Mouse (Mus musculus) kidney, embryonic 15.5 days (tissue): ENCODE measurements around the gene Gm14391. TPM values are rescaled to one million over a fixed set of nuclear protein-coding genes. Genes with fewer than 3 reads are reported as not detected.
"Not testable (repeated sequence)": the region's sequence is repeated elsewhere in the genome, so short reads cannot be mapped to it uniquely, and the experiment has no call there.

Source experiments
- ATAC-seq: fragments of 200-750 bp; cut with Nextera tagmentation; replicated peaks from 2 replicates; pipeline ENCODE4 v1.8.0; 2017; ENCODE audit warnings: moderate TSS enrichment; ENCODE audit not compliant: low FRiP score
- H3K27ac ChIP-seq: fragments of 300-500 bp; sonication (generic); 2 replicates; pipeline ENCODE4 v1.5.1; 2015; ENCODE audit warnings: mild to moderate bottlenecking, inconsistent platforms
- H3K27me3 ChIP-seq: fragments of 300-500 bp; sonication (generic); 2 replicates; pipeline ENCODE4 v1.6.1; 2015; ENCODE audit warnings: inconsistent platforms
- H3K36me3 ChIP-seq: fragments of 300-500 bp; sonication (generic); 2 replicates; pipeline ENCODE4 v1.6.1; 2015; ENCODE audit warnings: inconsistent platforms
- H3K4me1 ChIP-seq: fragments of 300-500 bp; sonication (generic); 2 replicates; pipeline ENCODE4 v1.6.1; 2015; ENCODE audit warnings: inconsistent platforms
- H3K4me2 ChIP-seq: fragments of 300-500 bp; sonication (generic); 2 replicates; pipeline ENCODE4 v1.6.1; 2015; ENCODE audit warnings: moderate library complexity, mild to moderate bottlenecking, inconsistent platforms
- H3K4me3 ChIP-seq: fragments of 300-500 bp; sonication (generic); replicated peaks from 2 replicates; pipeline ENCODE4 v1.5.1; 2015; ENCODE audit warnings: mild to moderate bottlenecking, inconsistent platforms
- H3K9ac ChIP-seq: fragments of 300-500 bp; sonication (generic); 2 replicates; pipeline ENCODE4 v1.6.1; 2015; ENCODE audit warnings: mild to moderate bottlenecking, inconsistent platforms
- H3K9me3 ChIP-seq: fragments of 300-500 bp; sonication (generic); replicated peaks from 2 replicates; pipeline ENCODE4 v1.6.1; 2016; ENCODE audit warnings: inconsistent platforms
- WGBS: fragments of 180-500 bp; shearing (Covaris S2); methylation state at CpG from one replicate; pipeline ENCODE4 v1.1.7; 2015; ENCODE audit warnings: mixed read lengths; 5-methylcytosine and 5-hydroxymethylcytosine counted together
- polyA plus RNA-seq: library from polyadenylated mRNA; unstranded; fragments of >200 nt; fragmentation: Nextera tagmentation; extraction: Ambion mirVana; gene quantifications from 2 replicates; pipeline ENCODE4 v1.2.1, GENCODE M21; 2015

Gm14391 gene
- polyA plus RNA-seq: 5.7 and 5.9 TPM in 2 replicates

- not testable (repeated sequence) for H3K27me3 ChIP-seq, H3K4me2 ChIP-seq, H3K4me1 ChIP-seq, H3K36me3 ChIP-seq, H3K4me3 ChIP-seq, H3K27ac ChIP-seq, ATAC-seq, H3K9me3 ChIP-seq, H3K9ac ChIP-seq
- WGBS: no CpG with 5 or more reads among the region's 7 CpGs
Observed at GRCm38 (mm10) chr2:175206732-175207131, at the start of gene Gm14391. Gene Gm14391, minus strand, starts transcription at chr2:175206917.

- H3K9ac ChIP-seq, H3K4me3 ChIP-seq, ATAC-seq, H3K36me3 ChIP-seq, H3K4me2 ChIP-seq, H3K9me3 ChIP-seq, H3K27me3 ChIP-seq, H3K4me1 ChIP-seq, H3K27ac ChIP-seq: not testable (repeated sequence)
- WGBS: 68% methylated on average over 1 of the region's 1 CpGs
Observed at GRCm38 (mm10) chr2:175179008-175179407, 27.7 kb downstream of the Gm14391 start.

GRCm38 (mm10) chr2:175176312-175176711, 30.4 kb downstream of the Gm14391 start:
- no peaks in the 10 kb centered on the region for H3K9me3 ChIP-seq
- no peak overlapping the region for H3K27ac ChIP-seq
- no peak for ATAC-seq
- H3K36me3 ChIP-seq: no peaks in the 10 kb centered on the region
- H3K27me3 ChIP-seq: no peaks in the 10 kb centered on the region
- WGBS: 84% methylated on average over 6 of the region's 6 CpGs
- no peak overlapping the region for H3K4me3 ChIP-seq
- H3K4me1 ChIP-seq: no peaks in the 10 kb centered on the region
- no peak overlapping the region for H3K9ac ChIP-seq
- H3K4me2 ChIP-seq: no peak overlapping the region

- not testable (repeated sequence) for H3K27me3 ChIP-seq, H3K4me2 ChIP-seq, H3K9ac ChIP-seq, H3K9me3 ChIP-seq, H3K4me3 ChIP-seq, ATAC-seq, H3K27ac ChIP-seq, H3K4me1 ChIP-seq, H3K36me3 ChIP-seq
- WGBS: 81% methylated on average over 12 of the region's 12 CpGs
Observed at GRCm38 (mm10) chr2:175175401-175176180, 31.1 kb downstream of the Gm14391 start, which contains the start of gene Gm14443. Gene Gm14443, minus strand, starts transcription at chr2:175175871.

GRCm38 (mm10) chr2:175174058-175174457, 32.7 kb downstream of the Gm14391 start:
- H3K36me3 ChIP-seq, ATAC-seq, H3K9me3 ChIP-seq, H3K4me2 ChIP-seq, H3K27ac ChIP-seq, H3K4me3 ChIP-seq, H3K4me1 ChIP-seq, H3K27me3 ChIP-seq, H3K9ac ChIP-seq: not testable (repeated sequence)
- 83% methylated on average over 2 of the region's 2 CpGs for WGBS

- 88% methylated on average over 3 of the region's 3 CpGs for whole genome bisulfite sequencing
Observed at GRCm38 (mm10) chr2:175172906-175173595, 33.7 kb downstream of the Gm14391 start.

GRCm38 (mm10) chr2:175172123-175172522, 34.6 kb downstream of the Gm14391 start:
- 86% methylated on average over 3 of the region's 3 CpGs for WGBS
- no peak overlapping the region for H3K4me2 ChIP-seq
- H3K4me1 ChIP-seq: no peaks in the 10 kb centered on the region
- H3K36me3 ChIP-seq: no peaks in the 10 kb centered on the region
- H3K9me3 ChIP-seq: no peaks in the 10 kb centered on the region
- H3K4me3 ChIP-seq: no peak overlapping the region
- no peak for ATAC-seq
- no peaks in the 10 kb centered on the region for H3K27me3 ChIP-seq
- no peak overlapping the region for H3K9ac ChIP-seq
- no peak overlapping the region for H3K27ac ChIP-seq

More at GRCm38 (mm10) chr2:175172906-175173595, 33.7 kb downstream of the Gm14391 start:
- H3K4me2 ChIP-seq, H3K9ac ChIP-seq, H3K4me3 ChIP-seq, H3K9me3 ChIP-seq, H3K36me3 ChIP-seq, H3K4me1 ChIP-seq, ATAC-seq, H3K27me3 ChIP-seq, H3K27ac ChIP-seq: not testable (repeated sequence)

- ATAC-seq, H3K27me3 ChIP-seq, H3K4me3 ChIP-seq, H3K9me3 ChIP-seq, H3K9ac ChIP-seq, H3K4me2 ChIP-seq, H3K4me1 ChIP-seq, H3K27ac ChIP-seq, H3K36me3 ChIP-seq: not testable (repeated sequence)
- 90% methylated on average over 2 of the region's 2 CpGs for WGBS
Observed at GRCm38 (mm10) chr2:175166870-175167269, 39.8 kb downstream of the Gm14391 start.

GRCm38 (mm10) chr2:175165110-175165509, 41.6 kb downstream of the Gm14391 start:
- H3K4me2 ChIP-seq, H3K27me3 ChIP-seq, H3K9me3 ChIP-seq, H3K9ac ChIP-seq, H3K36me3 ChIP-seq, H3K4me1 ChIP-seq, H3K27ac ChIP-seq, ATAC-seq, H3K4me3 ChIP-seq: not testable (repeated sequence)
- WGBS: 91% methylated on average over 12 of the region's 12 CpGs

- not testable (repeated sequence) for H3K36me3 ChIP-seq, H3K4me1 ChIP-seq, H3K27me3 ChIP-seq, H3K27ac ChIP-seq, H3K9ac ChIP-seq, H3K4me2 ChIP-seq, ATAC-seq, H3K4me3 ChIP-seq
- peaks cover 10% of the 10 kb centered on the region for H3K9me3 ChIP-seq
- 89% methylated on average over 4 of the region's 4 CpGs for WGBS
Observed at GRCm38 (mm10) chr2:175161438-175161837, 45.3 kb downstream of the Gm14391 start.

- WGBS: 76% methylated on average over 3 of the region's 3 CpGs
- no peak overlapping the region for H3K9ac ChIP-seq
- no peak for ATAC-seq
- no peak overlapping the region for H3K27ac ChIP-seq
- H3K36me3 ChIP-seq: no peaks in the 10 kb centered on the region
- no peaks in the 10 kb centered on the region for H3K27me3 ChIP-seq
- H3K4me3 ChIP-seq: no peak overlapping the region
- H3K4me2 ChIP-seq: no peak overlapping the region
- peaks cover 15% of the 10 kb centered on the region for H3K9me3 ChIP-seq
- no peaks in the 10 kb centered on the region for H3K4me1 ChIP-seq
Observed at GRCm38 (mm10) chr2:175158642-175159041, 48.1 kb downstream of the Gm14391 start.

GRCm38 (mm10) chr2:175156696-175157095, 50.0 kb downstream of the Gm14391 start:
- no peak for ATAC-seq
- 90% methylated on average over 13 of the region's 13 CpGs for WGBS
- H3K4me3 ChIP-seq: no peak overlapping the region
- H3K4me1 ChIP-seq: no peaks in the 10 kb centered on the region
- H3K9ac ChIP-seq: no peak overlapping the region
- H3K36me3 ChIP-seq: no peaks in the 10 kb centered on the region
- H3K27ac ChIP-seq: no peak overlapping the region
- H3K4me2 ChIP-seq: no peak overlapping the region
- H3K9me3 ChIP-seq: peaks cover 15% of the 10 kb centered on the region
- no peaks in the 10 kb centered on the region for H3K27me3 ChIP-seq
